Mouse (Mus musculus): ENCODE data around the gene Esyt1. TPM values are rescaled to one million over a fixed set of nuclear protein-coding genes. Genes with fewer than 3 reads are reported as not detected.

Gene Esyt1
- polyA plus RNA-seq, 1 experiment from 2014 or later, result 17.2 TPM

GRCm38 (mm10) chr10:128503532-128503931 is 22.1 kb downstream of the Esyt1 start:
- no peak overlapping the region for H3K4me3 ChIP-seq
- 73% methylated on average over 8 of the region's 8 CpGs for WGBS
- H3K27ac ChIP-seq (replicated peaks), result no peak overlapping the region
- H3K4me1 ChIP-seq, result peaks cover 21% of the 10 kb centered on the region
- peaks cover 2% of the 10 kb centered on the region; the same call in 1 of the 2 replicates for H3K36me3 ChIP-seq
- no peaks in the 10 kb centered on the region for H3K27me3 ChIP-seq (replicated peaks)
- no peak overlapping the region for H3K4me2 ChIP-seq
- no peak overlapping the region for H3K9ac ChIP-seq
- no peaks in the 10 kb centered on the region for H3K9me3 ChIP-seq
- no peak for ATAC-seq (ENCODE audit: extremely low read depth, insufficient number of reproducible peaks, low FRiP score, low TSS enrichment)

GRCm38 (mm10) chr10:128502341-128502740 is 23.3 kb downstream of the Esyt1 start:
- no peaks in the 10 kb centered on the region for H3K27me3 ChIP-seq (replicated peaks)
- H3K36me3 ChIP-seq, result peaks cover 2% of the 10 kb centered on the region; the same call in 1 of the 2 replicates
- ATAC-seq (ENCODE audit: extremely low read depth, insufficient number of reproducible peaks, low FRiP score, low TSS enrichment), result no peak
- H3K4me3 ChIP-seq, result no peak overlapping the region
- no peaks in the 10 kb centered on the region for H3K9me3 ChIP-seq
- 70% methylated on average over 5 of the region's 5 CpGs for WGBS
- no peak overlapping the region for H3K4me2 ChIP-seq
- H3K4me1 ChIP-seq, result peaks cover 30% of the 10 kb centered on the region
- no peak overlapping the region for H3K9ac ChIP-seq
- no peak overlapping the region for H3K27ac ChIP-seq (replicated peaks)

- peak overlapping the region; percentile 87 for H3K9ac ChIP-seq
- H3K4me1 ChIP-seq, result peaks cover 50% of the 10 kb centered on the region
- ATAC-seq (ENCODE audit: extremely low read depth, insufficient number of reproducible peaks, low FRiP score, low TSS enrichment), result no peak; the same call in 1 of the 2 replicates
- H3K9me3 ChIP-seq, result no peaks in the 10 kb centered on the region
- H3K4me2 ChIP-seq, result peak overlapping the region; percentile 82
- peak overlapping the region; percentile 93 for H3K27ac ChIP-seq (replicated peaks)
- peak overlapping the region; percentile 68 for H3K4me3 ChIP-seq
- 1% methylated on average over 21 of the region's 21 CpGs for WGBS
- H3K36me3 ChIP-seq, result no peaks in the 10 kb centered on the region
- H3K27me3 ChIP-seq (replicated peaks), result no peaks in the 10 kb centered on the region
These were observed 26.5 kb downstream of the Esyt1 start for GRCm38 (mm10) chr10:128499116-128499671.

GRCm38 (mm10) chr10:128498590-128498989 is 27.1 kb downstream of the Esyt1 start, which contains the start of gene Myl6b:
Gene Myl6b (minus strand): TSS chr10:128498685.
- Histone ChIP-seq H3K9me3 (no peaks in the 10 kb centered on the region), H3K36me3 (no peaks in the 10 kb centered on the region), H3K27me3 (replicated peaks) (no peaks in the 10 kb centered on the region), H3K4me3 (peak within 1 kb of the TSS; percentile 68), H3K4me2 (peak within 1 kb of the TSS; percentile 82), H3K4me1 (peaks cover 48% of the 10 kb centered on the region), H3K9ac (peak within 1 kb of the TSS; percentile 87), H3K27ac (replicated peaks) (peak within 1 kb of the TSS; percentile 93)
- under 1% methylated on average over 27 of the region's 27 CpGs for WGBS
- ATAC-seq (ENCODE audit: extremely low read depth, insufficient number of reproducible peaks, low FRiP score, low TSS enrichment), result peak; percentile 92

GRCm38 (mm10) chr10:128497134-128497737 is 28.4 kb downstream of the Esyt1 start:
- H3K9me3 ChIP-seq, result no peaks in the 10 kb centered on the region
- no peaks in the 10 kb centered on the region for H3K27me3 ChIP-seq (replicated peaks)
- WGBS, result 37% methylated on average over 6 of the region's 6 CpGs
- H3K4me3 ChIP-seq, result no peak overlapping the region
- no peak for ATAC-seq (ENCODE audit: extremely low read depth, insufficient number of reproducible peaks, low FRiP score, low TSS enrichment)
- H3K27ac ChIP-seq (replicated peaks), result no peak overlapping the region
- peaks cover 49% of the 10 kb centered on the region for H3K4me1 ChIP-seq
- H3K4me2 ChIP-seq, result no peak overlapping the region
- H3K36me3 ChIP-seq, result peaks cover 3% of the 10 kb centered on the region
- peak overlapping the region; percentile 33 for H3K9ac ChIP-seq

- WGBS, result 30% methylated on average over 6 of the region's 6 CpGs
- no peak for ATAC-seq (ENCODE audit: extremely low read depth, insufficient number of reproducible peaks, low FRiP score, low TSS enrichment)
- no peaks in the 10 kb centered on the region for H3K27me3 ChIP-seq (replicated peaks)
- no peak overlapping the region for H3K4me2 ChIP-seq
- H3K4me1 ChIP-seq, result peaks cover 55% of the 10 kb centered on the region
- H3K27ac ChIP-seq (replicated peaks), result peak overlapping the region; percentile 51; the same call in 1 of the 2 replicates
- H3K9ac ChIP-seq, result peak overlapping the region; percentile 26
- H3K36me3 ChIP-seq, result peaks cover 9% of the 10 kb centered on the region
- H3K9me3 ChIP-seq, result no peaks in the 10 kb centered on the region
- H3K4me3 ChIP-seq, result no peak overlapping the region
These were observed 29.1 kb downstream of the Esyt1 start for GRCm38 (mm10) chr10:128496509-128497077.

GRCm38 (mm10) chr10:128495903-128496302 is 29.8 kb downstream of the Esyt1 start:
- Histone ChIP-seq H3K9me3 (no peaks in the 10 kb centered on the region), H3K4me3 (no peak overlapping the region), H3K27ac (replicated peaks) (peak overlapping the region; percentile 51; the same call in 1 of the 2 replicates), H3K27me3 (replicated peaks) (no peaks in the 10 kb centered on the region), H3K4me2 (no peak overlapping the region), H3K9ac (peak overlapping the region; percentile 26), H3K4me1 (peaks cover 62% of the 10 kb centered on the region), H3K36me3 (peaks cover 16% of the 10 kb centered on the region)
- WGBS, result 70% methylated on average over 4 of the region's 4 CpGs
- ATAC-seq (ENCODE audit: extremely low read depth, insufficient number of reproducible peaks, low FRiP score, low TSS enrichment), result no peak

- Histone ChIP-seq H3K36me3 (peaks cover 22% of the 10 kb centered on the region), H3K27me3 (replicated peaks) (no peaks in the 10 kb centered on the region), H3K4me1 (peaks cover 68% of the 10 kb centered on the region), H3K4me3 (peak overlapping the region; percentile 69), H3K9ac (peak overlapping the region; percentile 92), H3K9me3 (no peaks in the 10 kb centered on the region), H3K4me2 (peak overlapping the region; percentile 91), H3K27ac (replicated peaks) (peak overlapping the region; percentile 99)
- 83% methylated on average over 2 of the region's 2 CpGs for WGBS
- no peak for ATAC-seq (ENCODE audit: extremely low read depth, insufficient number of reproducible peaks, low FRiP score, low TSS enrichment)
These were observed 30.4 kb downstream of the Esyt1 start for GRCm38 (mm10) chr10:128495270-128495669.

GRCm38 (mm10) chr10:128494667-128495245 is 30.9 kb downstream of the Esyt1 start:
- H3K4me1 ChIP-seq, result peaks cover 71% of the 10 kb centered on the region

GRCm38 (mm10) chr10:128493695-128494666 is 31.7 kb downstream of the Esyt1 start, which contains the start of gene Myl6:
Gene Myl6 (minus strand): TSS chr10:128494145.
- peak within 1 kb of the TSS; percentile 99 for H3K27ac ChIP-seq (replicated peaks)
- no peaks in the 10 kb centered on the region for H3K9me3 ChIP-seq
- H3K36me3 ChIP-seq, result peaks cover 35% of the 10 kb centered on the region
- H3K9ac ChIP-seq, result peak within 1 kb of the TSS; percentile 92
- ATAC-seq (ENCODE audit: extremely low read depth, insufficient number of reproducible peaks, low FRiP score, low TSS enrichment), result peak; percentile 86
- peaks cover 74% of the 10 kb centered on the region for H3K4me1 ChIP-seq
- under 1% methylated on average over 45 of the region's 45 CpGs for WGBS
- peak within 1 kb of the TSS; percentile 69 for H3K4me3 ChIP-seq
- no peaks in the 10 kb centered on the region for H3K27me3 ChIP-seq (replicated peaks)
- H3K4me2 ChIP-seq, result peak within 1 kb of the TSS; percentile 91

More at GRCm38 (mm10) chr10:128494667-128495245, 30.9 kb downstream of the Esyt1 start:
- no peak for ATAC-seq (ENCODE audit: extremely low read depth, insufficient number of reproducible peaks, low FRiP score, low TSS enrichment)
- H3K27me3 ChIP-seq (replicated peaks), result no peaks in the 10 kb centered on the region
- H3K36me3 ChIP-seq, result peaks cover 27% of the 10 kb centered on the region
- peak overlapping the region; percentile 69 for H3K4me3 ChIP-seq
- peak overlapping the region; percentile 99 for H3K27ac ChIP-seq (replicated peaks)
- H3K4me2 ChIP-seq, result peak overlapping the region; percentile 91
- 47% methylated on average over 11 of the region's 11 CpGs for WGBS
- H3K9me3 ChIP-seq, result no peaks in the 10 kb centered on the region
- peak overlapping the region; percentile 92 for H3K9ac ChIP-seq

Data from heart, embryonic 13.5 days (tissue).